In the genomic region with DNA sequence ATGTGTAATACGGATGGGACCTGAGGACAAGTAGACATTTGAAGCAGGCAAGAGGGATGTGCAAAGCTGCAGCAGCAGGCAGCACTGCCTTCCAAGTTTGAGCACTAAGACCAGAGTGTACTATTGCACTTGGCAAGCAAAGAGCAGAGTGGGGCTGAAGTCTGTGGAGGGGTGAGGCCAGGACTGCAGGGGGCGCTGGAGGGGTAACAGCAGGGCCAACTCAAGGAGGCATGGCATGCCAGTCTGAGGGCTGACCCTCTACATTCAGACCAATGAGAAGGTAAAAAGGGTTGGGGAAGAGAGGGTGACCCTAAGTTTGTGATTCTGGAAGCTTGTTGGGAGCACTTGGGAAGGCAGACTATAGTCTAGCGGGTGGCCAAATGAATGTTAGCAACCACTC, we compare ENCODE assay signal across 11 mouse cellular contexts. TPM values are rescaled to one million over a fixed set of nuclear protein-coding genes. Genes with fewer than 3 reads are reported as not detected.
A peak's percentile ranks its signal among the peaks of the same experiment; 100 is the strongest.
DNase-seq lines count a peak whose midpoint lies in the region; ATAC-seq and TF ChIP-seq lines count a peak whose summit lies in the region.
"Had no signal": no experiment of that assay in that cellular context is flagged by ENCODE, and none has a peak within 500 bp of the region (broad histone marks: within the 10 kb centered on the region; RNA-seq: fewer than 3 reads in every experiment).

No protein-coding gene starts in this region.

- no peak overlapping the region for H3K27ac ChIP-seq in heart, postnatal 0 days (ENCODE audit: low read depth)
- no peak overlapping the region for H3K27ac ChIP-seq in heart, embryonic 10.5 days
- H3K27ac ChIP-seq in lung, embryonic 14.5 days (ENCODE audit: low read depth): no peak overlapping the region
- H3K27ac ChIP-seq: heart, embryonic 13.5 days had no signal

- intact Hi-C loops in heart, postnatal 14 days (cut with DNase I): no loop called here

- H3K4me1 ChIP-seq in heart, postnatal 0 days (ENCODE audit: control insufficient read depth, insufficient read depth): peaks cover 17% of the 10 kb centered on the region
- H3K4me1 ChIP-seq in heart, embryonic 10.5 days: no peaks in the 10 kb centered on the region
- no peaks in the 10 kb centered on the region for H3K4me1 ChIP-seq in lung, embryonic 14.5 days (ENCODE audit: insufficient read depth)

- DNase-seq in adrenal gland, adult (ENCODE audit: inconsistent age in 2 of 2, low spot score in 1 of 2): peak; percentile 15 to 53
- no peak for DNase-seq in adrenal gland, postnatal 4 days (ENCODE audit: low spot score in 2 of 2)
- peak; percentile 6 for DNase-seq in heart, postnatal 0 days (ENCODE audit: low spot score)
- no peak for DNase-seq in heart, embryonic 10.5 days (ENCODE audit: low spot score)
- DNase-seq in lung, embryonic 14.5 days: no peak
- DNase-seq in lung, postnatal 14 days: no peak
- DNase-seq in heart, postnatal 14 days: peak; percentile 8 to 16
- no peak for DNase-seq in left cerebral cortex, adult 18-20 months (ENCODE audit: low spot score in 2 of 2)
- DNase-seq: cerebellum, adult 11 months had no signal

- no peaks in the 10 kb centered on the region for H3K9me3 ChIP-seq in heart, postnatal 0 days (replicated peaks; ENCODE audit: control insufficient read depth, low read length)
- no peaks in the 10 kb centered on the region for H3K9me3 ChIP-seq in heart, embryonic 10.5 days
- H3K9me3 ChIP-seq in lung, embryonic 14.5 days (ENCODE audit: low read depth, low read length): no peaks in the 10 kb centered on the region
- H3K9me3 ChIP-seq: heart, embryonic 13.5 days had no signal

- H3K4me2 ChIP-seq in heart, postnatal 0 days (ENCODE audit: low read depth, low read length): no peak overlapping the region
- no peak overlapping the region for H3K4me2 ChIP-seq in lung, embryonic 14.5 days
- H3K4me2 ChIP-seq: heart, embryonic 13.5 days had no signal

- 50% methylated on average over 3 of the region's 3 CpGs for WGBS in heart, postnatal 0 days
- WGBS in heart, embryonic 10.5 days: 88% methylated on average over 3 of the region's 3 CpGs
- WGBS in lung, embryonic 14.5 days: 91% methylated on average over 3 of the region's 3 CpGs

- no peak overlapping the region for H3K9ac ChIP-seq in heart, postnatal 0 days (replicated peaks; ENCODE audit: low read depth, low read length)
- H3K9ac ChIP-seq in lung, embryonic 14.5 days: no peak overlapping the region
- H3K9ac ChIP-seq: heart, embryonic 13.5 days had no signal

- peak; percentile 32 for TF ChIP-seq CTCF in heart, postnatal 0 days (IDR thresholded peaks at IDR 0.05; ENCODE audit: low read depth)
- peak; percentile 29 for TF ChIP-seq CTCF in lung, embryonic 14.5 days (IDR thresholded peaks at IDR 0.05; ENCODE audit: low read depth)

- no peak for TF ChIP-seq EP300 in heart, postnatal 0 days (IDR thresholded peaks at IDR 0.05; ENCODE audit: low read depth)

- H3K36me3 ChIP-seq in heart, postnatal 0 days (replicated peaks; ENCODE audit: control insufficient read depth, insufficient read depth, low read length): peaks cover 10% of the 10 kb centered on the region
- H3K36me3 ChIP-seq in heart, embryonic 10.5 days: peaks cover 78% of the 10 kb centered on the region
- H3K36me3 ChIP-seq in lung, embryonic 14.5 days (ENCODE audit: insufficient read depth): peaks cover 76% of the 10 kb centered on the region

- no peaks in the 10 kb centered on the region for H3K27me3 ChIP-seq in heart, postnatal 0 days (ENCODE audit: control insufficient read depth, insufficient read depth, low read length)
- no peaks in the 10 kb centered on the region for H3K27me3 ChIP-seq in heart, embryonic 10.5 days (ENCODE audit: insufficient read depth, poor library complexity, severe bottlenecking)
- H3K27me3 ChIP-seq in lung, embryonic 14.5 days (ENCODE audit: insufficient read depth, low read length): no peaks in the 10 kb centered on the region
- H3K27me3 ChIP-seq: heart, embryonic 13.5 days had no signal

- H3K4me3 ChIP-seq in heart, postnatal 0 days (ENCODE audit: low read depth, low read length): no peak overlapping the region
- no peak overlapping the region for H3K4me3 ChIP-seq in heart, embryonic 10.5 days
- H3K4me3 ChIP-seq in lung, embryonic 14.5 days (ENCODE audit: low read depth, low read length): no peak overlapping the region
- H3K4me3 ChIP-seq: erythroblast, embryonic 14.5 days; heart, embryonic 13.5 days had no signal

- ATAC-seq in heart, postnatal 0 days (ENCODE audit: insufficient read depth, low read depth): peak; percentile 53; the same call in 1 of the 2 replicates
- no peak for ATAC-seq in lung, embryonic 14.5 days (ENCODE audit: insufficient read depth)

RNA-seq across cellular contexts. Expression of gene Evc2, which starts 45.3 kb away (rescaled TPM):
- 10 to 100 TPM; 25.0 to 30.4 TPM for total RNA-seq in adrenal gland, postnatal 4 days (2021)
- total RNA-seq in heart, postnatal 0 days (2014; rRNA removed; ENCODE audit: low replicate concordance): 3.0 and 9.2 TPM in 2 replicates
- polyA plus RNA-seq in heart, postnatal 0 days (2015; fragmentation: Nextera tagmentation; extraction: Ambion mirVana): 3.0 and 3.6 TPM in 2 replicates
- 14.4 and 14.9 TPM in 2 replicates for polyA plus RNA-seq in heart, embryonic 10.5 days (2016; fragmentation: Nextera tagmentation; extraction: Ambion mirVana)
- 21.6 and 21.7 TPM in 2 replicates for polyA plus RNA-seq in lung, embryonic 14.5 days (2014; fragmentation: Nextera tagmentation; extraction: Ambion mirVana)
- 1 to 10 TPM; 3.6 to 3.8 TPM for total RNA-seq in heart, postnatal 14 days (2021)
- total RNA-seq in left cerebral cortex, adult 18-20 months (2021): 10 to 100 TPM; 15.8 to 17.5 TPM
- polyA plus RNA-seq: erythroblast, embryonic 14.5 days had no signal

RNA-seq across cellular contexts. Expression of gene Evc, which starts 46.9 kb away (rescaled TPM):
- total RNA-seq in adrenal gland, postnatal 4 days (2021): 10 to 100 TPM; 21.0 to 23.9 TPM
- 2.8 and 4.6 TPM in 2 replicates for total RNA-seq in heart, postnatal 0 days (2014; rRNA removed; ENCODE audit: low replicate concordance)
- polyA plus RNA-seq in heart, postnatal 0 days (2015; fragmentation: Nextera tagmentation; extraction: Ambion mirVana): 1.8 and 2.0 TPM in 2 replicates
- polyA plus RNA-seq in heart, embryonic 10.5 days (2016; fragmentation: Nextera tagmentation; extraction: Ambion mirVana): 6.4 and 9.7 TPM in 2 replicates
- polyA plus RNA-seq in lung, embryonic 14.5 days (2014; fragmentation: Nextera tagmentation; extraction: Ambion mirVana): 20.3 and 20.6 TPM in 2 replicates
- total RNA-seq in heart, postnatal 14 days (2021): 1 to 10 TPM; 5.5 to 5.8 TPM
- total RNA-seq in left cerebral cortex, adult 18-20 months (2021): 10 to 100 TPM in 1 of 2 experiments, 1 to 10 TPM in 1; 9.5 to 10.7 TPM

Comparison
In these comparisons a context has a peak if more than half of its experiments do, and no peak if none do; other contexts are left out.
1. DNase-seq: peak in adrenal gland, adult (2 of 2), heart, postnatal 0 days (single experiment) and heart, postnatal 14 days (2 of 2); none in adrenal gland, postnatal 4 days (0 of 2), heart, embryonic 10.5 days (single experiment), lung, embryonic 14.5 days (single experiment), lung, postnatal 14 days (single experiment) and left cerebral cortex, adult 18-20 months (0 of 2).